Mouse (Mus musculus) embryo, embryonic 9.5 days (tissue): ENCODE measurements around the gene Vmn1r68.

Source experiments
- DNase-seq: peaks from one replicate; pipeline ENCODE4 v3.0.0-alpha.2; 2017; ENCODE audit errors: extremely low spot score

The Vmn1r68 gene

DNA sequence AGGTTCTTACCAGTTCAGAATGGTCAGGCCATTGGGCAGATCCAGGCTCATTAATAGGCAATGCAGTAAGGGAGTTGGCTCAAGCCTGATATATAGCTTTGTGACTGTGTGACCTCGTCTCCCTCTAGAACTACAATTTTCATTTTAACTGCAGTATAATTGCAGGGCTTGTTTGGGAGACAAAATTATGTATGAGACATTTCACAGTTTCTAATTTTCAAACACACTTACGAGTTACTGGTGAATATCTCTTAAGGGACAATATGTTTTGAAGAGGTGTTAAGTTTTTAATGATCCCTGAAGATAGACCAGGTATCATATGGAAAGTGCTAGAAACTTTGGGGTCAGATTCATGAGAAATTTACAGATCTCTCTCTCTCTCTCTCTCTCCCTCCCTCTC, at the start of gene Vmn1r68:
Gene Vmn1r68 (minus strand): TSS at position 101 of the 400 bp plus-strand sequence.
- DNase-seq = no peak

- DNase-seq = no peak
Observed at GRCm38 (mm10) chr7:10495578-10495977, 62.7 kb downstream of the Vmn1r68 start.

DNA sequence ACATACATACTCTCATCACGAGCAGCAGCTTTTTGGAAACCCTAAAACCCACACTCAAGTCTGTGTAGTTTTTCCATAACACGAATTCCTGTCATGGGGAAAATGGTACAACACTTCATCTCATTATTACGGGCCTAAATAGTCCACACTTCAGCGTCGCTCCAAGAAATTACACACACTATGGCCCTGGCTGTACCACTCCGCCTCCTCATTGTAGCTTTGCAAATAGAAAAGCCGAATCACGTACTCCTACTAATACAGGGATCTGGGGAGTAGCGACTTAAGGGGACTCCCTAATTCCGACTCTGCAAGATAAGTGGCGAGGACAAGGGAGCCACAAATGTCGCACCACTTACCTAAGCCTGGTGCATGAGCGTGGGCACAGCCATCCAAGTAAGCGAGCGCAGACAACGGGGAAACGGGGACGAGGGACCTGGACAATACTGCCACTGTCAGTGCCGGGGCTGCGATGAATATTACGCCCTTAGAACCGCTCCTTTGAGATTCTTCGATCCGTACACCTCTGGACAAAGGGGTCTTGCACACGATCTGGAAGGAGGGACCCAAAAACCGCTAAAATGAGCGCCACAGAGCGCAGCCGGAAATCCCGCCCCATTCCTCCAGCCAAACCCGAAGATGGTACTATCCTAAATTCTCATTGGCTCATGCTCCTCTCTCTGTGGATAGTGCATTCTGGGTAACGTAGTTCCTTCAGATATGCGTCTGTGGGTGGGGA, 63.3 kb downstream of the Vmn1r68 start, which contains the start of gene Zik1:
Gene Zik1 (minus strand): TSS at position 609 of the 736 bp plus-strand sequence.
- peak; percentile 82 for DNase-seq

GRCm38 (mm10) chr7:10480588-10481233, 77.6 kb downstream of the Vmn1r68 start:
- no peak for DNase-seq

GRCm38 (mm10) chr7:10479813-10480212, 78.5 kb downstream of the Vmn1r68 start:
- no peak for DNase-seq

DNA sequence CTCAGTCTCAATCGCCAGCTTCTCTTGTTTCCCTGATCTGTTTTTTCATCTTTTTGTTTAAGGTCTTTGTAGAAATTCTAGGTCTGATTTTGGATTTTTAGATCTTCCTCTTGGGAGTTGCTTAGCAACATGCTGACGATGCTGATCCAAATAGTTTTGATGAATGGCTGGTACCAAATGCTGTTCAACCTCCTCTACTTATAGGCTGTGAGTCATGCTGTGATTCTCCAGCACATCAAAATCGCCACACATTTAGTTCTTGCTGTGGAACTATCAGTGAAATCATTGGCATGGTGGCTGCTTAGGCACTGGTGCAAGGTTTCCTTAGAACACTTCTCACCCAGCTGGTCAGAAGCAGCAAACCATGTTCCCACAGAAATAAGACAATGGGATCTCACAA, 100.1 kb downstream of the Vmn1r68 start:
- DNase-seq = no peak
